Mouse (Mus musculus) cerebellum, adult 9-11 months (tissue): ENCODE results near the gene Gpr146.
A peak's percentile ranks its signal among the peaks of the same experiment; 100 is the strongest.

ENCODE experiments used
- DNase-seq: peaks from one replicate; pipeline ENCODE4 v3.0.0; 2022

The Gpr146 gene

DNA sequence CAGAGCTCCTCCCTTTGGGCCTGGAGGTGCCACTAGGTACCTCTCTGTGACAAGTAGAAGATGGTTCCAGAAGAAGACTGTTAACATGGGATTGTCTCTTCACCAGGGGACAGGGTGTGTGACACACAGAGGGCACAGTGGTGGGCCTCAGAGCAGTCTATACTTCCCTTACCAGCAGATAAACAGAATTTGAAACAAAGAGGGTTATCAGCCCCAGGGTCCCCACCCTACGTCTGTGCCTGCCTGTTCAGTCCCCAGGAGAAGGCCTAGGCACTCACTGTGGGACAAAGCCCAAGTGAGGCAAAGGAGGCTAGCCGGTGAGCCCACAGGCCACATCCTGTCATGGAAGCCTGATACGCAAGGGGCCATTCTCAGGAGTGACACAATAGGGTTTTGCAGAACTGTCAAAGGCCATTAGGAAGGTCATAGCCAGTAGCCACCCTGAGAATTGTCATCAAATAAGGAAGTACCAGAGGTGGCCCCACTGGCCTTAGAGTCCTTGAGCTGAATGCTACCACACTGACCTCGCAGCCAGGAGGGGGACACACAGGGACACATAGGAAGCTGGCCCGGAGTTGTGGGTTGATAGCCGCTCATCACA lies 27.4 kb downstream of the Gpr146 start, which contains the start of gene C130050O18Rik:
Gene C130050O18Rik (plus strand): TSS at position 480 of the 601 bp plus-strand sequence.
- no peak for DNase-seq

- no peak for DNase-seq
Observed at GRCm38 (mm10) chr5:139405478-139405877, 28.0 kb downstream of the Gpr146 start.

DNA sequence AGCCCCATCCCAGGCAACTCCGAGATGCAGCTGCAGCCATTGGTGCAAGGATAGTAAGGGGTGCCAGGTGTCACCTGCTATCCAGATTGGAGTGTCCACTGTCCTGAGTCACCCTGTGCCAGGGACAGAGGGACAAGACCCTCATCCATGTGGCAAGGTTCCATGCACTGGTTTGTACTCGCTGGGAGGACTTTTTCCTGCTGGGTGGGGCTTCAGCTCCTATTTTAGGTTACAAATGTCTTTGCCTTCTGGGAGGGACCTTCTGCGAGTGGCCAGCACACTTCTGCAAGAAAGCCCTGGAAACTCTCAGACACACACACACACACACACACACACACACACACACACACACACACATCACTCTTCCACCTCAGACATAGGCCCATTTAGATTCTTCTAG lies 28.5 kb downstream of the Gpr146 start:
- DNase-seq = no peak

DNA sequence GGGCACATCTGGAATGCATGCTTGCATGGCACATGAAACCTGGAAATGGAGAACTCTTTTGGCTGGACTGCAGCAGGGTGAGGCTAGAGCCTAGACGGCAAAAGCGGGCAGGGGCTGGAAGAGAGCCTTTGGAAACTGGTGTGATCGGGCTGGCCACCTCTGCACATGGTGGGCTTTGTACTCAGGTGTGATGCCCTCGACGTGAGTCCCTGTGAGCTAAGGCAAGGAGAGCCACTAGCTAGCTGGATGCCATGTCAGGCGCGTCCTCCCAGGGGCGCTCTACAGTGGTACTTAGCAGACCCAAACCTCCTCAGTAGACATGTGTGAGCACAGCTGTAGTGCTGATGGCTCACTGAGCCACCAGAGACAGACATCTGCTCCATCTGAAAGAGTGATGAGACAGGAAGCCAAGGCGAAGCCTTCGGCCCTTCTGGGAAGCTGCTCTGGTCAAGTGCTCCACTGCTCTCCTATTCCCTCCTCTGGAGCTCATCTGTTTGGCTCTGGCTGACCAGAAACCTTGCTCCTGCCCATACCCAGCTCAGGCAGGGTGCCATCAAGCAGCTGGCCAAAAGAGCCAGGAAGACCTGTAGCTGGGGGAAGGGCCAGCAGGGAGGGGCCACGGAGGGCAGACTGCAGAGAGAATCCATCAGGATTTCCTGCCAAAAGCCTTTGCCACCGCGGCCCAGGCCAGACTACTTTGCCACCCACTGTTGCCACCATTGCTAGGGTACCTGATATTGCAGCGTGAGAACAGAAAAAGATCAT lies 29.8 kb downstream of the Gpr146 start:
- no peak for DNase-seq

GRCm38 (mm10) chr5:139408511-139408910 lies 31.0 kb downstream of the Gpr146 start:
- DNase-seq = no peak

DNA sequence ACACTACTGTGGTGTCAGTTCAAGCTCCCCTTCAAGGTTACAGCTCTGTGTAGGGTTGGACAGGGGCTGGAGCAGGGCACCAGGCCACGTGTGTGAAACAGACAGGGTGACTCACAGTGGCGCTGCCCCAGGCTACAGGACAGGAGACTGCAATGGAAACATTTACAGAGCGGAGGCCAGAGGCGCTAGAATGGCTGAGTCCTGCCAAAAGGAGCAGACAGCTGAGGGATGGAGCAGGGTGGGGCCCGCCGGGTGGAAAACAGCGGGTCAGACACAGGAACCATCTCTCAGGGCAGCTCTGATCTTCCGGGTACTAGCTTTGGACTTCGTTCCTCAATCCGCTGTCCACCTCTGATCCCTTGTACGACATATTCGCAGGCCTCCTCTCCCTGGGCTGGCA lies 31.9 kb downstream of the Gpr146 start:
- DNase-seq = no peak

- no peak for DNase-seq
Observed at GRCm38 (mm10) chr5:139410056-139410455, 32.6 kb downstream of the Gpr146 start.

DNA sequence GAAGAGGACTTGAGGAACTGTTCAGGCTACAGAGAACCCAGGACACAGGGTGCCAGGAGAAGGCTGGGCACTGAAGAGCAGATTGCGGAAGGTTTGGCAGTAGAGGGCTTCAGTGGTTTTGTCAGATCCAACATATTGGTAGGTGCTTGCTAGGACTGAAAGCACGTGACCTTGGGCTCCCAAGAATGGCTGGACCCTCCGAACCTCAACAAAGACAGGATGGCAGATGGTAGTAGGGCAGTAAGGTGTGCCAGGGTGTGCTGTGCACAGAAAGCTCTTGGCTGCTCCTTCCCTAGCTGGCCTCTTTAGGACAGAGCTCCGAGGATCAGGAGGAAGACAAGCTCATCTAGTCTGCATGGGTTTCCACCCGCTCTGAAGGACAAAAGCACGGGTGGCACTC lies 33.6 kb downstream of the Gpr146 start:
- DNase-seq = peak; percentile 73

DNA sequence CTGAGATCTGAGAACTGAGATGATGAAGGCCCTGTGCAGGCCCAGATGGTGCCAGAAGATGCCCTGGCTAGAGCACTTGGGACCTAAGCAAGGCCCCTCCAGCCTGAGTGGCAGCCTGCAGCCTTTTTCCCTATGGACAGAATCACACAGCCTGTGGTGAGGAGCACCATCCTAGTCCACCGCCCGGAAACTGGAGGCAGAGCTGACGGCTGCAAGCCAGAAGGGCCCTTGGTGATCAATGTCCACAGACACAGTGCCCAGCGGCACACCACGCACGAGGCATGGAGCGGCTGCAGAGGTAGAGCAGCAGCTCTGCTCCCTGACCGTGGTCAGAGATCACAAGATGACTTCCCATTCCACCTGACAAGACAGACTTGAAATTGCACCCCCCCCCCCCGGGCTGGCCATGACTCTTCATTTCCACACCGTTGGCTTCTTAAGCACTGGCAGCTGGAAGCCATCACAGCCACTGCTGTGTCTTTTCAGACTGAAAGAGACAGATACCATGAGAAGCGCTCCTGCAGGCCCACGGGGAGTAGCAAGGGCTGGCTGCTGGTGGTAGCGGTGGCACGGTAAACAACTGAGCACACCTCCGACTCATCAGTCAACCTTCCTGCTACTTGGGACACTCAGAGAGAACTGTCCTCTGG lies 34.3 kb downstream of the Gpr146 start:
- DNase-seq = no peak

DNA sequence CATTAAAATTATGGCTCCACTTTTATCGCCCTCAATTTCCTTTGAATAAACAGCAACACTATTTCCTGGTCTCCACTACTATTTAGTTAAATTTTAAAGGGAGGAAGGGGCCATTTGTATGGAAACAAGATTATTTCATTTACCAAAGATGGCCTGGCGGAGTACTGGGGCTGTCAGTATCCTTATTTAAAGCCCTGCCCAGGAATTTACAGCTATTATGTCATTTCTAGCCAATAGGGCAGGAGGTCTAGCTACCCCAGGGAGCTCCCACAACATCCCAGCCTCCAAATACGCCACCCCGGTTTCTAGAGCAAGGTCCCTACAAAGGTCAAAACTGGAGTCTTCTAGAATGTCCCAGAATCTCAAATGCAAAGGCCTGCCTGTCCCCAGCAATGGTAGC lies 36.0 kb downstream of the Gpr146 start:
- DNase-seq = no peak

GRCm38 (mm10) chr5:139415001-139415400 lies 37.5 kb downstream of the Gpr146 start:
- DNase-seq = no peak

DNA sequence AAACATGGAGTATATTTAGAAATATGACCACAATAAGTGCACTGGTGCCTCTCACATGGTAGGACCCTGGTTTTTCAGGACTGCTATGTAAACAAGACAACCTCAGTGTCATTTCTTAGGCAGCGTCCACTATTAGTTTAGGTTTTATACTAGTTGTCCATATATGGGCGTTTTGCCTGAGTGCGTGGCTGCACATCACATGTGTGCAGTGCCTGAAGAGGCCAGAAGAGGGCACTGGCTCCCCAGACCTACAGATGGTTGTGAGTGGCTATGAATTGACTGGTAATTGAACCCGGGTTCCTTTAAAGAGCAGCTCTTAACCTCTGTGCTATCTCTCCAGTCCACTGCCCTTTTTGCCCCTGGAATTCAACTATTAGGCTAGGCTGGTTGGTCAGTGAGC lies 39.4 kb downstream of the Gpr146 start:
- DNase-seq = no peak

DNA sequence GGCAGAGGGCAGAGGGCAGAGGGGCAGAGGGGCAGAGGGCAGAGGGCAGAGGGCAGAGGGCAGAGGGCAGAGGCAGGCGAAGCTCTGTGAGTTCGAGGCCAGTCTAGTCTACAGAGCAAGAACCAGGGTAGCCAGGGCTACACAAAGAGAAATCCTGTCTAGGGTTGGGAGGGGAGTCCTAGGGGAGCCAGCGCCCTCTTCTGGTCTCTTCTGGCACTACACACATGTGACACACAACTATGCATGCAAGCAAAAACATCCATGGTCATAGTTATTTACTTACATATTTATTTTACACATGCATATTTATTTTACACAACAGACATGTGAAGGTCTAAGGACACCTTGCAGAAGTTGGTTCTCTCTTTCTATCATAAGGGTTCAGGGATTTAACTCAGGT lies 40.0 kb downstream of the Gpr146 start:
- no peak for DNase-seq

DNA sequence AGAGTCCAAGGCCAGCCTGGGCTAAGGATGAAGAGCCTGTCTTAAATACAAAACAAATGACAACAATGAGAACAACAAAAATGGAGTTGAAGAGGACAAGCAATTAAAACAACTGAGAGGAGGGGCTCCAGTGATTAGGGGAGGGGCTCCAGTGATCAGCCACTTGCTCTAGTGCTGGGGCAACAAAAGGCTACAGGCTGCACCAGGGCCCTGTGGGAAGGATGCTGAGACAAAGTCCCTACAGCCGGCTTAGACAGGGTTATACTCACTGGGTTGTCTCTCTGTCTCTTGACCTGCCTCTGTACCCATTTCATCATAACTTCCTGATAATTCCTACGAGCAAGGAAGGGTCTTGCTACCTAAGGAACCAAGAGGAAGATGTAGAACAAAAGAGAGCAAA lies 40.6 kb downstream of the Gpr146 start:
- no peak for DNase-seq

GRCm38 (mm10) chr5:139418633-139419032 lies 41.1 kb downstream of the Gpr146 start:
- DNase-seq = no peak

GRCm38 (mm10) chr5:139423026-139423865 lies 45.7 kb downstream of the Gpr146 start, which contains the start of gene Gper1:
Gene Gper1, plus strand, starts transcription at chr5:139423151.
- peak; percentile 75 for DNase-seq

DNA sequence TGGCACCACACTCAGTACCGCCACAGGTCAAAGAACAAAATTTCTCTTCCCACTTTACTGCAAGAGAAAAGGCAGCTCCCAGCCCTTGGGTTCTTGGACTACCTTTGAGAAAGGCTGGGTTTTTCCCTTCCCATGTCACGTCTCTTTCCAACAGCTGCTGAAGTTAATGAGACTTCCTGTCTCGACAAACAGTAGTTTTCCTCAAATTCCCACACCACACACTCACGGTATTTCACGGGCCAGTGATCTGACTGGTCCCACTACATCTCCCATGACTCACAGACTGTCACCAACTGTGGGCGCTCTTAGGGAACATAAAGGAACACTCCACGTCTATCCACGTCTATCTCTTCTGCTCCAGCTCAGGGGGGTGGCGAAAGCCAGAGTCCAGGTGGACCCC lies 47.7 kb downstream of the Gpr146 start:
- no peak for DNase-seq

GRCm38 (mm10) chr5:139427001-139427400 lies 49.5 kb downstream of the Gpr146 start:
- DNase-seq = no peak

GRCm38 (mm10) chr5:139427989-139428388 lies 50.5 kb downstream of the Gpr146 start:
- DNase-seq = no peak

DNA sequence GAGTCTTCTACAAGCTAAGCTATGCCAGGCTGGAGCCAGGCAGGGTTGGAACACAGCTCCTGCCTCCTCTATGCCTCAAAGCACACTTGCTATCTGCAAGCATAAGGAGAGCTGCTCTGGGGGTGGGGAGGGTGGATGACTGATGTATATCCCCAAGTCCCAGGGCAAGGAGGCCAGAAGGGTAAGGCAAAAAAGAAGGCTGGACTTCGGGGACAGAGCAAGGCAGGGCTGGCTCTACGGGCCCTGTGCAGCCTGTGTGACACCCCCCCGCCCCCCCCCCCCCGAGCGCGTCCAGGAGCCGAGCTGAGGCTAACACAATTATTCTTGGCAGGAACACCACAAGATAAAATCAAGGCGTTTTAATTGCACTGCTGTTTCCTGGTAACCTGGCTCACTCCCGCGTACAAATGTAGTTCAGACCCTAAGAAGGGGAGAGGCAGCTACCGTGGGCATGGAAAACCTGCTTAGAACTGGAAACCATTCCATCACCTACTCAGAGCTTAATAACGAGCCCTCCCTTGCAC lies 52.4 kb downstream of the Gpr146 start:
- DNase-seq = no peak

GRCm38 (mm10) chr5:139432333-139432732 lies 54.8 kb downstream of the Gpr146 start:
- no peak for DNase-seq

DNA sequence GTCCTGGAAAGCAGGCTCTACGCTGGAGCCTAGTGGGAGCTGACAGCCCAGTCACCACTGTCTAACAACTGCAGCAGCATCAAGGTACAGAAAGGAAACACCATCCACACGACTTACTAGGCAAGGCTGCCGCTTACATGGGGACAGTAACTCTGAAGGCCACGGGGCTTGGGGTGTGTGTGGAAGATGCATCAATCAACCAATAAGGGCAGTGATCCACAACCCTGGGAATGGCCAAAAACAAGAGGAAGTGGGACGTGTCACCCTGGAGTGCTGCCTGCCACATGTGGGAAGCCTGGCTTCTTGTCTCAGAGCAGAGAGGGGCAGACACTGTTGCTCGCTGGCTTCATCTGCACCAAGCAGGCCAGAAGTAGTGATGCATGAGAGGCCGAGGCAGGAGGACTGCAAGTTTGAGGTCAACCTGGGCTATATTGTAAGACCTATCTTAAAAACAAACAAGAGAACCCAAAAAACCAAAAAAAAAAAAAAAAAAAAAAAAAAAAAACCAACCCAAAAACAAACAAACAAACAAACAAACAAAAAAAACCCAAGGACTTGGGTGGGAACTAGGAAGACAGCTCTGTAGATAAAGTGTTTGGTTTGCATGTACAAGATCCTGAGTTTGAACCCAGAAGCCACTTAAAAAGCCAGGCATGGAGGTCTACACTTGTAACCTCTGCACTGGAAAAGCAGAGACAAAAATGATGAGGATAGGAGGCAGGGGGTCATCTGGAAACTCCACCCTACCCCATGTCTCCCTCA lies 55.4 kb downstream of the Gpr146 start:
- no peak for DNase-seq
